Mouse (Mus musculus): ENCODE measurements at regions not wholly inside any gene's neighbourhood (a gene's known extent, or its start where the extent isn't known, plus 50 kb on each side); places are given as distances from the start of the nearest gene placed in this dataset.
A peak's percentile ranks its signal among the peaks of the same experiment; 100 is the strongest.

DNA sequence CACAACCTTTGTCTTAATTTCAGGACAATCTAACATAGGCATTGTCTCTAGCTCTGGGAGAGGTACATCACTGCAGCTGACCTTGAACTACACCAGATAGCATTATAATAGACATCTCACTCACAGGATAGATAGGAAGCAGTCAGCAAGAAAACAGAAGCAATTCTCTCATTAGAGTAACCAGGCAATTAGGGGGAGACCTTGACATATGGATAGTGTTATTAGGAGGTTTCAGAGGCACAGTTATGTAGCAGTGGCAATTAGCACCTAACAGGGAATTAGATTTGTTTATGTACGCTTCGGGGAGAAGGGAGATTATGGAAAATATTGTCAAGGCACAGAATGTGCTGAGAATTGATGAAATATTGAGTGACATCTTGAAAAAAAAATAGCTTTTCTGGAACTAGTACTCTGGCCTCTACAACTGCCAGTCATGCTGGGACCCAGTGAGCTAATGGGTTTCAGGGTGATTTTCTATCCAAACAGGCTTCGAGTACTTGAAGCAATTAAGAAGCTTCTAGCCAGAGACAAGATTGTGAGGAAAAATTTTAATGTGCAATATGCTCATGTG is 216.8 kb upstream of the Aco1 start:
- DNase-seq, result no peak

DNA sequence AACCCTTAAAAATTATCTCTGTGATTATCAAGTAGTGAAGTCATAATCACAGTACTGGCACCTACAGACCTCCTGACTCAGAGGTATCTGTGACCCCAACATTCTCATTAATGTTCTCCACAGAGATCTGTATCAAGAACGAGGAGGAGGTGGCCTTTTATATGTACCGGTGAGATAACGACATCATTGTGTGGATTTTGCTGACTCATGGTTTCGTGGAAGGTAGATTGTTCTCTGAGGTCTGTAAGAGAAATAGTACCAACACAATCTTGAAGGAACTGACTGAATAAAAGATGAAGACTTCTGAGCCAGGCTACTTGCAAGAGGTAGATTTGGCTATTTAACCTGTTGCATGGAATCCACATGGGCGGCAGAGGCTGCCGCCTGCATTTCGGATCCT is 216.3 kb upstream of the Aco1 start:
- no peak for DNase-seq

DNA sequence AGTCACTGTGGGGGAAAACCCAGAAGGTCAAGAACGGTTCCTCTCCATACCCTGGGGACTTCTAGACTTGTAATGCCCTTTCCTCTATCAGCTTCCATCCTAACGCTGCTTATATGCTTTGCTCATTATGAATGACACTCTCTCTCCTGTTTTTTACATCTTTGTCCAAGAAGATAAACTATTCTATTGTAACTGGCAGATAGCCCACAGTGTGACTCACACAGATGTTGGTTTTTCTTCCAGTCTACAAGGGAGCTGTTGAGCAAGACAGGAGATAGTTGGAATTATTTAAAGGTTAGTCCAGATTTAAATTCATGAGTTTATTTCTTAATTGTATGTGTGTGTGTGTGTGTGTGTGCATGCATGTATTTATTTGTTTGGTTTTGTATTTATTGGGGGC is 214.4 kb upstream of the Aco1 start:
- no peak for DNase-seq

DNA sequence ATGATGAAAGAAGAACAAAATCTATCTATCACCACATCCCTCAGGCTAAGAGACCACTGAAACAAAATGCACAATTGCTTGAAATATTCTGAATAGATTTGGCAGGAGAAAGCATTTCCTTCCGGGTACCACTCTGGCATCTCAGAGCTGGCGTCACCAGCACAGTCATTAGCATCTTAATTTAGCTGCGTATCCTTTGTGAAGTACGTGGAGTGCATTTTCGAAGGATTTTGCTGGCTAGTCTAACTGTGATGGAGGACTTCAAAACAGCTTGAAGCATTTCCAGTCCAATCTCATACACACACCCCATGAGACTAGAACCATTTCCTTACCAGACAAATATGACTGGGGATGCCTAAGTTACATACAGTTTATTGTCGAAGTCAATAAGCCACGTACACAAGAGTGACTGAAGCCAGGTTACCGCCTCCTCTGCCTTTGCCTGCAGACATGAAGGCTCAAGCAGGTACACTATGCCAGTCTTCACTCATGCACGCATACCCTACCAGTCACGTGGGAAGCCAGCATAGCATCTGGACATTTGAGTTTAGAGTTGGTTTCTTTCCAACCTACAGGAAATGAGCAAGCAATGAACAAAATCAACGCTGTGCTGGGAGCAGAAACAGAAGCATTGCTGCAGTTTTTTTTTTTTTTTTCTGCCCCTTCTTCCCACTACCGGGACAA is 208.7 kb upstream of the Aco1 start:
- peak; percentile 6 for DNase-seq

DNA sequence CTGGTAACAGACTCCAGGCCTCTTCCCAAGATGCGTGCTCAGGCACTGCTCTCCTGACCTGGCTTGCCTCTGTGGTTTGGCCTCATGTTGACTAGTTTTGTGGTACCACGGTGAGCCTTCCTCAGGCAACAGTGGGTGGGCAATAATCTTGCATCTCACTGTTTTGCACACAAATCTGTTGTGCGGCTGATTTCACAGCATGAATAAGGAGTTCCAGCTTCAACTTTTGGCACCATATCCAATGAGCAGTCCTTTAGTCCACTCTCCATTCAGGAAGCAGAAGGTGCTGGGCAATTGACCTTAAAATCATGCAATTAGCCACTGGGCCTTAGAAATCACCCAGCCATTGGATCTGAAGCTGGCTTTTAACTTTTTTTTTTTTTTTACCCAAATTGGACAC is 184.2 kb upstream of the Aco1 start:
- DNase-seq, result no peak

DNA sequence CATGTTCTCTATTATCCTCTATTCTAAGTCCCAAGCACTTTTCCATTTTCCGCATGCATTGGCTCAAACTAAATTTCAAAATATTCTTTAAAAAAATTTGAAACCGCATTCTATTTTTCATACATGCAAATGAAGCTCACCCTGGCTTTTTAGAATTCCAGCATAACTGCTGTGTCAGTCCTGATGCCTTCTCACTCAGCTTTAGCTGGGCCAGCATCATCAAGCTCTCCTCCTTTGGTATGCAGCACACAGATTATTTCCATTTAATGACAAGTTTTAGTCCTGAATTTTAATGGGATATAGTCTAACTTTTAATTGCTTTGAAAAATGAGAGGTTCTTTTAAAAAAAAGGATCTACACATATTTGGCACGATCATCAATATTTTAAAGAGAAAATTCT is 174.9 kb upstream of the Aco1 start:
- no peak for DNase-seq

DNA sequence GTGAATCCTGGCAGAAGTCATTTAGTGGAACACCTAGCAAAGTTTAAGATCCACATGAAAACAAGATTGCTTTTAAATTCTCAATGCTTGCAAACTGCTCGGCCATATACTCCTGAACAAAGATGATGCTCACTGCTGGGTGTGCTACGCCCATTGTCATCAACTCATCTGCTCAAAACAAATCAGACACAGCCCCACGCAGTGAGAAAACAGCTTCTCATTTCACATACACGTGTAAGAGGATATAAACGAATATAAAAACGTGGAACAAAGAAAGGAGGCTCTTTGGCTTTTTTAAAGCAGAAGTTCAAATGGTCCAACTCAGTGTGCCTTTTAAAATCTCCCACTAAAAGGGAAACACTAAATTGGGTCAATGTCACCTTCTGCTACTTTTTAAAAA is 151.5 kb upstream of the Aco1 start:
- DNase-seq, result no peak

DNA sequence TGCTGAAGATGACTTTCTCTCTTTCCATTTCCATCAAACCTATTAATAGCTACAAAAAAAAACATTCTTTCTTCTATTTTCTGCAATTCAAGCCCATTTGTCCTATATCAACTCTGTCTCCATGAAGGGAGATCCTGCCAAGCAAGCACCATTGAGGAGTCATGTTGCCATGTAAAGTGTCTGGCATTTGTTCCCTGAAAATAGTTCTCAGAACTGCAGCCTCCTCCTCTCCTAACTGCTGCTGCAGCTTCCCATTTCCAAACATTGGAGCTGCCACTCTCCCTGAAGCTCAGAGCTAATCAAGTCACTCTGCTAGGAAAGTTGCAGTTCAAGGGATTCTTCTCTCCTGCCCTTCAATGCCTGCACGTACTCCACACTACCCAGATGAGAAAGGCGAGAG is 151.0 kb upstream of the Aco1 start:
- DNase-seq, result no peak

DNA sequence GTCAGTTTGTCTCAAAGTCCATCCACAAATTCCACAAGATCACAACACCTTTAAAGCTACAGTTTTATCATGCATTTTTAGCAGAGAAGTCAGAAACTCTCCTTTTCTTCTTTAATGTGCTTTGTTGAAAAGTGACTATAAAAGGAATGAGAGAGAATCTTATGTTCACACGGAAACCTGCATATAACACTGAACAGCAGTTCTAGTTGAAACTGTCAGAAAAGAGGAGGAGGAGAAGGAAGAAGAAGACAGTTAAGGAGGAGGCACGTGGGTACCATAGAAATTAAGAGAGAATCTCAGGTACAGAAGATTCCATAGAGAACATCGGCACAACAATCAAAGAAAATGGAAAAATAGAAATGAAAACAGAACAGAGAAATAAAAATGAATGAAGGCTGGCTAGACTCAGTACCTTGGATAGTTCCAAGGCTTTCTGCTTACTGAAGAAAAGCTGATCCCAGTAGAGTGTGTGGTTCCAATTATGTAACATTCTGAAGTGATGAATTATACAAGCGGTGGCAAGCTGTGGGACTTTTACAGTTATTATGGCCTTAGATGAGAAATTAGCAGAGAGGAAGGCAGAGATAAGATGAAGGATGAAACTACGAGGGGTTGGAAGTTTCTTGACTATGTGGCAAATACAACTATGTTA is 144.0 kb upstream of the Aco1 start:
- DNase-seq, result no peak

DNA sequence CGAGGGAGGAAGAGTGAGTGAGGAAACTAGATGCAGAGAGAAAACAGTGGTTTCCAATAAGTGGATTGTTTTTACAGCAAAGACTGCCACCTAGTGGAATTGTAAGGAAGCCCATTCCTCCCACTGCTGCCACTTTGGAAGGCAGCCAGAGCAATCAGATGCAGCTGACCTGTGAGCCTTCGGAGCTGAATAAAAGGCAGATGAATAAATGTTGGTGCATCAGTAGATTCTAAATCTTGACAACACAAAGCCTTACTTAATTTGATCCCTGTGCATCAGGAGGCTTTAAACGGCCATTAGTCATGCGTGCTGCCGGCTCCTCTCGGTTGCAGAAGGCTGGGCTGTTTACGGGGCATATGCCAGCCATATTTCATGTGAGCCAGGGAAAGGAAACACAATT is 128.2 kb upstream of the Aco1 start:
- DNase-seq, result peak; percentile 72

DNA sequence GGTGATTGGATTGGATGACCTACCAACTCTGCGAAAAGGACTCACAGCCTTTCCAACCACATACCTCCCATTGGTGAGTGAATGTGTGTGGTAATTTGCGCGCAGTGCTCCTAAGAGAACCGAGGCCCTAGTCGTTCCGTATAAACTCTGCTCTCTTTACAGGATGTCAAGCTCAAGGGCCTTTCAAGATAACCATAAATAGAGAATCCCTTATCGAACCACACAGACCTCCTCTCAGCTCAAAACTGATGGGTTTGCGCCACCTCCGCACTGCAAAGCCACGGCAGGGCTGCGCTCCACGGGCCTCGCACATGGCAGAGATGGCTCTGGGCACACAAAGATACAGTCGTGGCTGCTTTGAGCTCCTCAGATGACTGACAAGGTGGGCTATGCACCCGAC is 126.0 kb upstream of the Aco1 start:
- DNase-seq, result no peak

DNA sequence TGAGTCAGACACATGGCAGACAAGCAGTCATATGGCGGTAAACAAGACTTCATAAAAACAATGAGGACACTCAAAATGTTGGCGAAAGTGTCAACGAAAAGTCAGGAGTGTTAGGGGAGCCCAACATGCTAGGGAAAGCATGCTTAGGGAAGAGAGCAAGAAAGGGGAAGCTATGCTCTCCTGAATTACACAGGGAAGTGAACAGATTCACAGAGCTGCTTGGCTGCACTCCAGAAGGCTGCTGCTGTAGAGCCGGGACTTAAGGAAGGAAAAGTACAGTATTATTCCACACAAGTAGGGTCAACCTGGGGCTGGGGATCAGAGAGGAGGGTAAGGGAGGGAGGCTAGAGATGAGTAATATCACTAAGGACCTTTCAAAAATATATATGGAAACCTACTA is 124.7 kb upstream of the Aco1 start:
- peak; percentile 54 for DNase-seq

DNA sequence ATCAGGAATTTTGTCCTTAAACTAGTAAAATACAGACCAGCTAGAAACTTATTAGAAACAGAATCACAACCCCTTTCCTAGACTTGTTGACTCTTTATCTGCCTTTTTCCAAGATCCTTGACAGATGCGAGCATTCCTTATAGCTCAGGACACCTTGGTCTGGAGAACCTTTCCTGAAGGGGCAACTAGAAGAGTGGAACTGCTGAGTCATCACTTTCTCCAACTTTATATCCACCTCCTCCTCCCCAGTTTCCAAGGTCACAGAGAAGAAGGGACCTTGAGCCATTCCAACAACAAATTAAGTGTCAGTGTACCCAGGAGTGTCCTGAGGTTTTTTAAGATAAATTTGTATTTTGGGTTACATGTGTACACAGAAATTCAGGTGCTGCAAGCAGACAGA is 111.5 kb upstream of the Aco1 start:
- no peak for DNase-seq

DNA sequence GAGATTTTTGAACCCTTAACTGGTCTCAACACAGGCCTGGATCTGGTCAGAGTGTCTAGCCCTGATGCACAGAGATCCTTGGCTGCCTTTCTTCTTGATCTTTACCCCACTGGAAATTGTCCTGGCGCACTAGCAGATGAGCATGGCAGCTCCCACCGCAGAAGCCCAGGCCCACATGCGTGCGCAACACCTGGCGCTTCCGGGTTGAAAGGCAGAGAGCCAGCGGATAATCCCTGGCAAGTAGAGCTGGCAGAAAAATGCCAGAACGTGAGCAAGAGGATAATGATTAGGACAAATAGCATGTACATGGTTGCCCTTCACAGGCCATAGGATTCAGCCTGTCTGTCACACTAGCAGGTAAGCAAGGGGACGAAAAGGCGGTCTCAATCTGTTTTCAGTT is 95.0 kb upstream of the Aco1 start:
- no peak for DNase-seq

DNA sequence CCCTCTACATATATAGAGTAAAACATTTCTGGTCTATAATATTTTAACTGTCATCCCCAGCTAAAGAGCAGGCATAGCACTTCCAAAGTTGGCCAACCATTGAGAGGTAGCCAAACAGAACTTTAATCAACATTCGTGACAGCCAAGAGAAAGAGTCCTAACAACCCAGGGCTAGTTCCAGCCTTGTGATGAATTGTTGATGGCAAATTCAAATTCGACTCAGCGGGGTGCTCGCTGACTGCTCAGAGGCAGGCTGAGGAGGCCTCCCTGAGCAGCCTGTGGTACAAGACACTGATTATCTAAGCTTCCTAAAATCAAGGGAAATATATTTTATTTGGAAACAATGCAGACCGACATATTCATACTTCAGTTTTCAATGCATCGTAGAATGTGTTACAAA is 93.8 kb upstream of the Aco1 start:
- DNase-seq, result no peak

DNA sequence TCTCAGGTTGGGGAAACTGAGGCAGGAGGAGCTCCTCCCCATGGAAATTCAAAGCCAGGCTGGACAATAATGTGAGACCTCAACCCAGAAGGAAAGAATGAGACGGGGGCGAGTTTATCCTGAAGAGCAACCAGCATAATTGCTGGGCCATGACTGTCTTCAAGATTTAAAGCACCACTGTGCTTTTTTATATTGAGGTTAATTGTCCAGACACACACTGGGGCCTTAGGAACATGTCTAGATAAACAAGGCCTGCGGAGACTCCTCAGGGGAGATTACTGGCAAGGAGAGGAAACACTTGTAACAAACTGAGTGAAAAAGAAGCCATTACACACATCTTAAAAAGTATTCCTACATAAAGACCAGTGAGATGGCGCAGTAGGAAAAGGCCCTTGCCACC is 91.0 kb upstream of the Aco1 start:
- DNase-seq, result no peak

DNA sequence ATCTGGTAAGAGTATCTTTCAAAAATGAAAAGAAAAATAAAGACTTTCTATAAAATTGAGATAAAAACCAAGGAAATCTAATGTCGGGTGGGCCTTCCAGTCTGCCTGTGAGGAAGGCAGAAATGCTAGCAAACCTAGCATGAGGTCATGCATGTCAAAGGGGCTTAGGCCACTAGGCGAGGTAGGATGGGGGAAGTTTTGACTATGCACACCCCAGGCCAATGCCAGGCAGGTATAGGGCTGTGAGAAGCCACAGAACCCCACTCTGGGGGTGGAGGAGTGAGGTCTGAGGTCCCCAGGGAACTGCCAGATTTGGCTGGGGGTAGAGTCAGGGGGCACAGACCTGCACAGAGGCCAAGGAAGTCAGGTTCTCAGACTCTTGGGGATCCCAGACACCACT is 89.5 kb upstream of the Aco1 start:
- no peak for DNase-seq

DNA sequence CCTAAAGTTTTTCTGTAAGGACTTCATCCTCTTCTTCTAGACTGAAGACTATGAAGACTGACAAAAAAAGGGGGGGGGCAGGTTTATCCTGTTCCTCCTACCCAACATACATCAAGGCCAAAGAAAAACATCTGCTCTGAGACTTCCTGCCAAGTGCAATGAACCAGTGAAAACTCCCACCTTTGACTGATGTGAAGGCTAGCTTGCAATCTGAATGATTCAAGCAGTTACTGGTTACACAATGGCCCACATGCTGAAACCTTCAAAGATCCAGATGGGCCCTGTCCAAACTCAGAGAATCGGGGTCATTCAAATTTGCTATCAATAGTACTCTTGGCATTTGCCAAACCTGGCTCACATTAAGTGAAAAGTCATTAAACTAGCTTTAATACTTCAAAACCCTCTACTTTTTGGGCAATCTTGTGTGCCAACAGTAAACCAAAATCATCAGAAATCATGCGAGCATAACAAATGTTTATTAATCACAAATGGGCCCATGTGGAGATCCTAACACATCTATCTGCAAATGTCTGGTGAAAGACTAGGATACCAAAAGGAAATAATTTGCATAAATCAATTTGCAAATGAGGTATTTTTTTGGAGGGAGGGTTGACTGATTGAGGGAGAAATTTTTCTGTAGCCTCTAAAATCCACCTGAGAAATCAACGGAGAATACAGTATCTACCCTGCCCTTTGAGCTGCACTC is 79.0 kb upstream of the Aco1 start:
- no peak for DNase-seq

DNA sequence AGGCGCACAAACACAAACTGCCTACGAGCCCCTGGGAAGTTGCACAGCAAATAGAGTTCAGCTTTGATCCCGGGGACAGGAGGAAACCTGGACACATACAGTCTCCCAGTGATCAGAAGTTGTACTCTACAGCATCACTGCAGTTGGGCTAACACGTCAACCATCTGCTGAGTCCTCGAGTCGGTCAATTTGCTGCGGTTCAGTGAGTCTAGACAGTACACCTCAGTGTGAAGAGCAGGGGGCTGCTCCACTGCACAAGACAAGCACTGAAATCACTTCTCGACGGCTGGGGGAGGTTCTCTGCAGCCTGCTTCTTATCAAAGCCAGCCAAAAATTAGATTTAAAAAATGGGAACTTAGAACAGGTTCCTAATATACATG is 78.4 kb upstream of the Aco1 start:
- DNase-seq, result no peak

DNA sequence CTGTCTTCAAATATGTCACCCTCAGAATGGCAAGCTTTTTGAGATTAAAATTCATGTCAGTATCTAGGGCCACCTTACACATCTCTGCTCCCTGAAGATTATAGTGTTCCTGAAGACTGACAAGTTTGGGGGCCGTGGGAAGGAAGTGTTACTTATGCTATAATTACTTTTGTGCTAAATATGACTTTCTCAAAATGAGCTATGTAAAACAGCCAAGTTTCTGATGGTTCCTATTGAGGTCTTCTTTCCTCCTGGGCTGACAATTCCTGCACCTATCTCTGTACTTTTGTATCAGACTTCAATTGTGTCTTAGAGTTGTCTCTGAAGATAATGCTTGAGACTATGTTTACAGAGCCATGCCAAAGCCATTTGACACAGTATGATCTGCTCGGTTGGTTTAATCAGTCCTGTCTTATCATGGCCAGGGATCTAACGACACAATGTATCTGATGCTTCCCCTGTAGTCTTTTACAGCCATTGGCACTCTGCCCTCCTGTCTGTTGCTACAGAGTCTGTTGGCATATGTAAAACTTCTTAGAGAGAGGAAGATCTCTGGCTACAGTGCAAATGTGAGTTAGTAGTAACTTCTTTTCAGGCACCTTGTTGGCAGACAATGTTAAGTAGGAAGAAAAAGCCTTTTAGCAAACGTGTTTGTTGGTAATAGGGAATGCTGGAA is 71.8 kb upstream of the Aco1 start:
- DNase-seq, result peak; percentile 34

DNA sequence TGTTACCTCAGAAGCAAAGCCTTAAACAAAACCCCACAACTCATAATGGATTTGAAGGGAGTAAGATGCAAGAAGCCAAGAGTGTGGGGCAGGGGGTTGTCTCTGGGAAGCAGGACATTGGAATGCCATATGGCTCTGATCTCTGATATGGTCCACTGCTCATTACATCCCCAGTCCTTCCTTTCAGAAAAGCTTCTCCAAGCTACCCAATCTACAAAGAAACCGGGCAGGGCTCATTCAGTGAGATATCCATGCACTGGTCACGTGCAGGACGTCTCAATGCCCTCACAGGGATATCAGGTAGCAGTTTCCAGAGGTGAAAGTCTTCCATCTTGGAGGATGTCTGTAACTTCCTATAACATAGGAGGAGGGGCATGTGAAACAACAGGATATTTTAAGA is 61.8 kb upstream of the Aco1 start:
- DNase-seq, result no peak

DNA sequence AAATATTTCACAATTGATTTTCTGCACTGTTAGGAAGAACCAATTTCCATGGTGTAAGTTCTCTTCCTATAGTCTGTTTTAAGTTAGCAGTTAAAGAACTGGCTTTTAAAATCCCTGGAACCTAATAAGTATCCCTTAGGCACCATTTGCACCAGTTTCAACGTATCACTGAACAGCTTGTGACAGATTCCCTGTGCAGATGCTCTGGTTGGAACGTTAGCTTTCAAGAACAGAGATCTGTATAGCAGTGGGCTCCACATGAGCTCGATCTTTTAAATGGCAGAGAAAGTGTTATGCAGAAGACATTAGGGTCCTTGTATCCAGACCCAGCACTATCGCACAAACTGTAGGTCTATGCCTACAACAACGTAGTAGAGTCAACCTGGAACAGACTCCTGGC is 52.6 kb upstream of the Aco1 start:
- no peak for DNase-seq
